Mouse (Mus musculus) brain, embryonic 14.5 days (tissue): ENCODE measurements around the gene Wfdc2.

Experiments used
- CTCF ChIP-seq: fragments of 200-500 bp; IDR thresholded peaks from 2 replicates; pipeline ENCODE4 v1.5.1; 2012; ENCODE audit warnings: inconsistent platforms, mild to moderate bottlenecking, moderate library complexity, borderline replicate concordance; ENCODE audit not compliant: insufficient read depth, insufficient read length; ENCODE audit errors: extremely low read depth
- POLR2A ChIP-seq: fragments of 200-500 bp; IDR thresholded peaks from 2 replicates; pipeline ENCODE4 v1.6.1; 2012; ENCODE audit warnings: mild to moderate bottlenecking, inconsistent platforms, borderline replicate concordance; ENCODE audit not compliant: poor library complexity, insufficient read depth, insufficient read length, severe bottlenecking; ENCODE audit errors: extremely low read depth

GRCm38 (mm10) chr2:164544454-164545097 lies 17.6 kb upstream of the Wfdc2 start:
- no peak for TF ChIP-seq POLR2A
- TF ChIP-seq CTCF, result no peak
